Mouse (Mus musculus) heart, postnatal 36 days (tissue): ENCODE data around the gene Ppp2r5e. TPM values are rescaled to one million over a fixed set of nuclear protein-coding genes. Genes with fewer than 3 reads are reported as not detected.
A peak's percentile ranks its signal among the peaks of the same experiment; 100 is the strongest.

Source experiments
- DNase-seq, 2 experiments: peaks; one replicate each; pipeline ENCODE4 v3.0.0; 2021 to 2022
- intact Hi-C: fragments of 180-260 bp; cut with DNase I; formaldehyde crosslinking; loops from one replicate; pipeline ENCODE4 v1.15.1; 2025
- total RNA-seq, 2 experiments: library from RNA; stranded (reverse); gene quantifications; 2 replicates each; pipeline ENCODE4 v1.2.3; 2021

The Ppp2r5e gene
- total RNA-seq = 10 to 100 TPM; 32.4 to 32.8 TPM

DNA sequence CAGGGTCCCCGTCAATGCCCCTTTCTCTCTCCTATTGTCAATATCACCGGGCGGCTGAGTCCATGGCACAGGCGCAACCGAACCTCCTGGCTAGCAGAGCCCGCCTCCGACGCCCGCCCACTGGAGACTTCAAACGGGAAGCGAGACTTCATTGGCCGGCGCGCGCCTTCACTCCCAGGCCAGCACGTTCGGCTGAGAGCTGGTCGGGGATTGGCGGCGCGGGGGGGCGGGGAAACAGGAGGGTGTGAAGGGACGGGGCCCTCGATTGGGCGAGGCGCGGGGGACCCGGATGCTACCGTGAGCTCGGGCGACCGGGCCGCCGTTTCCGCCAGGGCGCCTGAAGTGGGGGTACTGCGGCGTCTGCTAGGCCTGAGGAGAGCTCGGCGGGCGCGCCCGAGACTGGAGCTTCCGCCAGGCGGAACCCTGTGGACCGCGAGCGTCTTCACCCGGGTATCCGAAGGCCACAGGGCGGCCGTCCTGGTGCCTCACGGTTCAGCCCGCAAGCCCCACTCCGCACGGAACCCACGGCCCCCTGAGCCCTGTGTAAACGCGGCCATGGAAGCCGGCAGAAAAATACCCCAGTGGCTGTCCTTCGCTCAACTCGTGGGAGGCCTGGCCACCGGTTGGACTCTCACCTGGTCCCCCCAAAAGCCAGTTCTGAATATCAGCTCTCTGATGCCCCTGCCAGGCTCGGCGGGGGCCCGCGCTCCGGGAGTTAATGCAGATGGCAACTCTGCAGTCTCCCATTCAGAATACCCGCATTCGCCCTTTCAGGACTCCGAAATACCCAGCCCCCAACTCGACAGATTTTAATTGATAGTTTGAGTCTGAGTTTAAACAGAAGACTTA lies at the start of gene Ppp2r5e:
Ppp2r5e (minus strand) TSS at position 92 of the 849 bp plus-strand sequence.
- peak; percentile 97 for DNase-seq
- intact Hi-C loops = loop anchor here (2.0 to 10.0 kb wide), 3 partner anchors 71 to 138 kb away; partner anchors contain the start of genes Sgpp1 and Wdr89

- no peak for DNase-seq
- intact Hi-C loops = no loop called here
Measured at GRCm38 (mm10) chr12:75645780-75646179, 49.7 kb upstream of the Ppp2r5e start.

GRCm38 (mm10) chr12:75641726-75642125 lies 45.7 kb upstream of the Ppp2r5e start:
- DNase-seq = no peak
- intact Hi-C loops = no loop called here

DNA sequence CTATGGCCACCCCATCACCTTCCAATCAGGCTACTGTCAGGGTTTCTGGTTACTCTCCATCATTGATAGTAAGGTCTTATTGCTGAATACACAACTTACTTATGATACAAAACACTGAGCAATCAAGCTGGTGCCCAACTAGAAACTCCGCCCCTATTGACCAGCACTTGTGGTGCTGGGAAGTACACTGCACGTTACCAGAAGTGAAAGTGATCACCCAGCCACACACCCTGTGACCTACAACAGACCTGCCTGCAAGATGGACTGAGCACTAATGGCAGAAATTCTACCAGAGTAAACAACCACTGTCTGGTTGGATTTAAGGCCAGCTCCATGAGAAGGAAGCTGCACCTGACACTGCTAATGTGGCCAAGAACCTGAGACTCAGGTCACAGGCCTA lies 42.3 kb upstream of the Ppp2r5e start:
- DNase-seq = no peak
- intact Hi-C loops = no loop called here

DNA sequence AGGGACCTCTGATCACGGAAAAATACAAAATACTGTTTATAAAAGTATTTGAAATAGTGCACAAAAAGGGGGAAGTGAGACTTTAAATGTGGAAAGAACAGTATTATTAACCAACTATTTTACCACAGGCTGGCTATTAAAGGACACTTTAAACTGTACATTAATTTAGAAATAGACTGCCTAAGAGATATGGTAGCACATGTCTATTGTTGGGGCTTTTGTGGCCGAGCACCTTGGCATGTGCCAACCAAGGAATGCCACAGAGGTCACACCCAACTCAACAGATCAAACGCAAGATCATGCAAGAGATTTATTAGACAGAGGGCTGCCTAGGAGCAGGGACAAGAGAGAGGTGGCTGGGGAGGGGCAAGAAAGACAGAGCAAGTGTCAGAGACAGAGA lies 41.1 kb upstream of the Ppp2r5e start:
- no peak for DNase-seq
- intact Hi-C loops = no loop called here

GRCm38 (mm10) chr12:75635771-75636430 lies 39.9 kb upstream of the Ppp2r5e start:
- no peak for DNase-seq
- intact Hi-C loops = no loop called here

- DNase-seq = no peak
- intact Hi-C loops = no loop called here
Measured at GRCm38 (mm10) chr12:75629618-75630017, 33.6 kb upstream of the Ppp2r5e start.

- intact Hi-C loops = no loop called here
- no peak for DNase-seq
Measured at GRCm38 (mm10) chr12:75623292-75623691, 27.2 kb upstream of the Ppp2r5e start.

GRCm38 (mm10) chr12:75622835-75623234 lies 26.8 kb upstream of the Ppp2r5e start:
- intact Hi-C loops = no loop called here
- DNase-seq = no peak

- no peak for DNase-seq
- intact Hi-C loops = no loop called here
Measured at GRCm38 (mm10) chr12:75616841-75617240, 20.8 kb upstream of the Ppp2r5e start.

DNA sequence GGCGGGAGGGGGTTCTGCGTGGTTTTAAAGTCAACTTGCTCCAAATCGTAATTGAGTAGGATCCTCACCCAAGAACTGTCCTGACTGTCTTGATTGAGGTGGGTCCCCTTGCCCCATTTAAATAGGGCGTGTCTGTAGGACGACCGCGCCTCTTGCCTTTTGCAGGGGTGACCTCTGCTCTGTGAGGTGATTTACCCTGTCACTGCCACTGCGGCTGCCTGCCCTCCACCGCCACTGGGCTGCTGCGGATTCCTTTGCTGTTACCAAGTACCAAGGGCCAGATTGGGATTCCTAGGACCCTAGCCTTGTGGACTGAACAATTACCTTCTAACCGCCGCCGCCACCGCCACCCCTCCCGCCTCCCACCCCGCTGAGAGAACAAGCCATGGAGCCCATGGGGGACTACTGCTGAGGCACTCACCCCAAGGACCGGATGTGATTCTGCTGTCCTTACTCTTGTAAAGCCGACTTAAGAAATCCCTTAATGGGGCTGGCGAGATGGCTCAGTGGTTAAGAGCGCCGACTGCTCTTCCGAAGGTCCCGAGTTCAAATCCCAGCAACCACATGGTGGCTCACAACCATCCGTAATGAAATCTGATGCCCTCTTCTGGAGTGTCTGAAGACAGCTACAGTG lies 20.2 kb upstream of the Ppp2r5e start:
- peak; percentile 15 to 38 for DNase-seq
- intact Hi-C loops = no loop called here

DNA sequence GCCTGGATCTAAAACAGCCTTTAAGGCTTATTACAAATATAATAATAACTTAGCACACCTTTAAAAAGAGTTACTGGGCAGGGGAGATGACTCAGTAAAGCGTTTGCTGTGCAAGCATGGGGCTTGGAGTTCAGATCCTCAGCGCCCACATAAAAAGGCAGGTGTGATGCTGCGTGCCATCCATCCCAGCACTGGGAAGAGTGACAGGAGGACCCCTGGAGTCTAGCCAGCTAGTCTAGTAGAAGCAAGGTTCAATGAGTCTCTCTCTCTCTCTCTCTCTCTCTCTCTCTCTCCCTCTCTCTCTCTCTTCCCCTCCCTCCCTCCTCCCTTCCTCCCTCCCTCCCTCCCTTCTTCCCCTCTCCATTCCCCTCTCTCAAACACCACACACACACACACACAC lies 19.5 kb upstream of the Ppp2r5e start:
- intact Hi-C loops = no loop called here
- DNase-seq = no peak

DNA sequence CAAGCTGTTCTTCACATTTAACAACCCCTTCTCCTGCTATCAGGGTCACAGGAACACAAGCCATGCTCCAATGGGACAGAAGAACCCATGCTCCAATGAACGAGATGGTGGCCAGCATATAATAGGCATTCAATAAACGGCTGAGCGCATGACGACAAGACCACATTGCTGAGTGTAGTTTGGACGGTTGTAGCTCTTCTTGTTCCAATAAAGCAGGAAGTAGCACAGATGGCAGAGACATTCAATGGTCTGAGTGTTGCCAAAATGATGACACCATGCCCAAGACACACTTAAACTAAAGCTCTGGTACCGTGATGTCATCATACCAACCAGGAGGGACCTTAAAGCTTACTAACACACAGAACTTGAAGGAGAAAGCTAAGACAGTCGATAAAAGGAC lies 16.7 kb upstream of the Ppp2r5e start:
- intact Hi-C loops = no loop called here
- no peak for DNase-seq

- intact Hi-C loops = loop anchor here (5.0 to 10.0 kb wide), 2 partner anchors 68 to 75 kb away; partner anchors contain the start of gene Wdr89
- DNase-seq = no peak
Measured at GRCm38 (mm10) chr12:75599490-75599889, 3.4 kb upstream of the Ppp2r5e start.

GRCm38 (mm10) chr12:75598988-75599387 lies 2.9 kb upstream of the Ppp2r5e start:
- DNase-seq = no peak
- intact Hi-C loops = loop anchor here (5.0 to 10.0 kb wide), 2 partner anchors 68 to 74 kb away; partner anchors contain the start of gene Wdr89

GRCm38 (mm10) chr12:75597707-75598106 lies 1.7 kb upstream of the Ppp2r5e start:
- intact Hi-C loops = loop anchor here (2.0 to 10.0 kb wide), 3 partner anchors 70 to 137 kb away; partner anchors contain the start of genes Sgpp1 and Wdr89
- no peak for DNase-seq

GRCm38 (mm10) chr12:75595291-75596153 lies 523 bp downstream of the Ppp2r5e start:
- intact Hi-C loops = loop anchor here (2.0 to 10.0 kb wide), 4 partner anchors 71 to 139 kb away; partner anchors contain the start of genes Sgpp1 and Wdr89

DNA sequence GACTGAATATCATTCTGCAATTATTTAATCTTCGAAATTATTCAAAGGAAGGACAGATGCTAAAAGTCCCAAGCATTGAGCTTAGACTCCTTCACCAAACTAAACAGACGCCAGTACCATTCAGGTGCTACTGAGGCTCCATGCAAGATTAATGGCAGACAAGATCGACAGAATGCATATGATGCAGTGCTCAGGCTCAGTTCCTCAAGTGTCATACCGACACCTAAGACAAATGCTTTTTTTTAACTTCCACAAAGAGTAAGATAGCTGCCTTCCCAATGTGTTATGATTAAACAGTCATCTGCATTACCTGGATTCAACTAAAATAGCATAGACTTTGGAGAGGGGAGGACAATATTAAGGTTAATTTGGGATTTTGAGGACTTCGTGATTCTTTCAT lies 1.6 kb downstream of the Ppp2r5e start:
- no peak for DNase-seq
- intact Hi-C loops = loop anchor here (2.0 to 10.0 kb wide), 2 partner anchors 70 to 130 kb away; no protein-coding TSS in a partner anchor

More at GRCm38 (mm10) chr12:75595291-75596153, 523 bp downstream of the Ppp2r5e start:
- no peak for DNase-seq

- DNase-seq = no peak
- intact Hi-C loops = loop anchor here (2.0 to 10.0 kb wide), 2 partner anchors 69 to 129 kb away; no protein-coding TSS in a partner anchor
Measured at GRCm38 (mm10) chr12:75593817-75594216, 2.2 kb downstream of the Ppp2r5e start.

- DNase-seq = no peak
- intact Hi-C loops = no loop called here
Measured at GRCm38 (mm10) chr12:75587501-75587900, 8.5 kb downstream of the Ppp2r5e start.
